Mouse (Mus musculus) right cerebral cortex, postnatal 4 days (tissue): ENCODE measurements at regions not wholly inside any gene's neighbourhood (a gene's known extent, or its start where the extent isn't known, plus 50 kb on each side); places are given as distances from the start of the nearest gene placed in this dataset.

ENCODE experiments used
- DNase-seq: peaks from one replicate; pipeline ENCODE4 v3.0.0-alpha.2; 2022

GRCm38 (mm10) chr13:98579731-98580130 lies 57.5 kb downstream of the Tmem174 start:
- no peak for DNase-seq

DNA sequence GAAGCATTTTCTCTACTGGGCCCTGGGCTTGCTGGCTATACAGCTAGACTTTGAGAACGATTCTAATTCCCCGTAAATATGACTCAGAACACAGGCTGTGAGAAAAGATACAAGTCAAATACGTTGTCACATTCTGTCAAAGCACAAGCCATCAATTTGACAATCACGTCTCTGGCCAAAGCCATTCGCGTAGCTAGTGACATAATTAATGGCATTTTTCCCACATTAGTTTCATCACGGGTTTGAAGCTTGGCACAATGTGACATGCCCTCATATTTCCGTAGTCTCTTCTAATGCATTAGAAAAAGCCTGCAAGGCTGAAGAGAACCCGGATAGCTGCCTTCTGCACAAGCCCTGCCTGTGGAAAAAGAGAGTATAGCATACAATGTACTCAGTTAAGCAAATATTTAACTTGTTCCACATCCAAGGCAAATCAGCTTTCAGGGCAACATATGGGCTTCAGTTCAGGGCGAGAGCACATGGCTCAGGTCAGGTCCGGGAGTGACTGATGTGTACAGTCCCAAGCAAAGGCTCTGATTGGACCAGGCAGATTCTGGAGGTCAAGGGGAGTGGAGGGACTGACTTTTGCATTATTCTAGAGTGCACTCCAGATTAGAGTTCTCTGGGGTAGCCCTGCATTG lies 58.7 kb downstream of the Tmem174 start:
- DNase-seq = no peak

- no peak for DNase-seq
These were observed 61.1 kb downstream of the Tmem174 start for GRCm38 (mm10) chr13:98576061-98576460.

DNA sequence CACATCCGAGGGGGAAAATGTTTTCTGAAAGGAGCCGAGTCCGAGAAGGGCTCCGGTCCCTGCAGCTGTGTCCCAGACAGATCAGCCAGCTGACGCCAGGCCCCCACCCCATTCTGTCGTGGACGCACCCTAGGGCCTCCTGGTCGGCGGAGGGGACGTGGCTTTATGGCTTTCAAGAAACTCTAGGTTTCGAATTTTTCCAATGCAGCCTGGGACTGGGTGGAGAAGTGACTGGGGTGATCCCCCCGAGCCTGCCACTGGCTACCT lies 63.2 kb downstream of the Tmem174 start:
- no peak for DNase-seq

DNA sequence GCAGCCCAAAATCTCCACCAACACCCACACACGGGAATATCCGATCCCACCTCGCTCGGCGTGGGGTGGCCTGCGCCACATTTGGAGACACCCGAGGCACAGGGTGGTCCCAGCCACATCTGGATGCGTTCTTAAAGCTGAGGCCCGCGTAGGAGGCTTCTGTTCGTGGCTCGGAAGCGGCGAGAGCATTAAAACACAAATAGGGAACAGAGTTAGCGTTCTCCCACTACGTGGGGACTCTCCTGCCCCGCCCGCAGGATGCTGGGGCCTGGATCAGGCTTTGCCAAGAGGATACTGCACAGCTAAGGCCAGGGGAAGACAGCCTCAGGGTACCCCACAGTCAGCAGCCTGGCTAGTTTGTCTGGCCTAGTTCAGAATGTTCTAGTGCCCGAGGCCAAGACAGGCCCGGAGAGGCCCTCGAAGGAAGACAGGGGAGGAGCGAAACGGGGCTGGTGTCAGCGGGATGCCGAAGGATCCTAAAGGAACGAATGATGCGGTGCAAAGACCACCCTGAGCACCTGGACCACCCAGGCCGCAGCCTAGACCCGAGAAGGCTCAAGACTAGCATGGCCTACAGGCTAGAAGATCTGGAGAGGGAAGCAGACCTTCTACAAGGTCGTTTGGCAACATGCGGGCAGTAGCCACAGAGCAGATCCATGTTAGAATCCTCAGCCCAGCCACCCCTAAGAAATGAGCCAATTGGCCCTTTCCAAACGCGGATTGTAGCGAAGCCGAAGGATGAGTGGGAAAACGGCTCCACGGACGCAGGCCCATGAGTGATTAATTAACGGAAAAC lies 63.8 kb downstream of the Tmem174 start:
- peak; percentile 30 for DNase-seq

DNA sequence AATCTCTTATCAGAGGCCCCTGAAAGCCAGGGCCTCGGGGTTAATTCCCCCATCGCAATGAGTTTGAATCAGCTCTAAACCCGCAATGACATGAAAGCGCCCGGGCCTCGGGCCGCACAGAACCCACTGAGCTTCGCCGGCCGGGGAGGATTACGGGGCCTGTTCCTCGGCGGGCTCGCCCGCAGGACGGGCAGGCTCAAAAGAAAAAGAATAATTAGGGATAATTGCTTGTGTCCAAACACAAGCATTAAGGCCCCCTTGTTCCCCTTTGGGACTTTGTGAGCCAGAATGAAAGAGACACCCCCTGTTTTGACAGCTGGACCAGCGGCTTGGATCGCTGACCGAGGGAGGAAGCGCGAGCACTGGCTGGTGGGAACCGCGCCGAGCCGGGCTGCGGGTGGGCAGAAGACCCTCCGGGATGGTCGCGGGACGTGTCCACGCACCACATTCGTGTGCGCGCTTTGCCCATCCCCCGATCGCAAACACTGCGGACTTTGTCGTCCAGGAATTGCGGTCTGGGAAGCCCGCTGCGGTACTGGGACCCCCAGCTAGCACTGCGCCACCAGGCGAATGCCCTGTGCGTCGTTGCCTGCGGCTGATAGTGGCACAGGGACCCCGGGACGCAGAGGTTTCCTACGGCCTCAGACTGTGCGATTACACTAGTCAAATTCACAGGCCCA lies 64.5 kb downstream of the Tmem174 start:
- DNase-seq = peak; percentile 31

DNA sequence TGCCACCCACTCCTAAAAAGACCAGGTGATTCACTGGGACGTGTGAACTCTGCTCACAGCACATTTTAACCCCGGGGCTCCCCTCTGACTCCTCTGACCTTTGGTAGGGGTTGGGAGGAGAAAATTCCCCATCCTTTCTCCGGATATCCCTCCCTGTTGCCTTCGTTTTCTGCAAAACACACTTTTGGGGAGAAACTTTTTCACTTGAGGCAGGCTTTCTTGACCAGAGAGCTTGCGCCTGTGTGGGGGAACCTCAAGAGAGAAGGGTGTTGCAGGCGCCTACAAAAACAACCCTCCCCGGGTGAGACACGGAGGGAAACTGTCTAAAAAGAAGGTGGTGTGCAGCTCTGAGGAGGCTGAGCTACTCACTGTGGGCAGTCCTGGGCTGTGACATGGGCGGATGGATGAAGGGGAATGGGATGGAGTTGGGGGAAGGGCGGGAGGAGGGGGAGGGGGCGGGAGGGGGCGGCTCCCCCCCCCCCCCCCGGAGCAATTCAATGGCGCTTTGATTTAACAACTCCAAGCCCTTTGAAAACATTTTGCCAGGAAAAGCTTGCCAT lies 65.1 kb downstream of the Tmem174 start:
- no peak for DNase-seq

DNA sequence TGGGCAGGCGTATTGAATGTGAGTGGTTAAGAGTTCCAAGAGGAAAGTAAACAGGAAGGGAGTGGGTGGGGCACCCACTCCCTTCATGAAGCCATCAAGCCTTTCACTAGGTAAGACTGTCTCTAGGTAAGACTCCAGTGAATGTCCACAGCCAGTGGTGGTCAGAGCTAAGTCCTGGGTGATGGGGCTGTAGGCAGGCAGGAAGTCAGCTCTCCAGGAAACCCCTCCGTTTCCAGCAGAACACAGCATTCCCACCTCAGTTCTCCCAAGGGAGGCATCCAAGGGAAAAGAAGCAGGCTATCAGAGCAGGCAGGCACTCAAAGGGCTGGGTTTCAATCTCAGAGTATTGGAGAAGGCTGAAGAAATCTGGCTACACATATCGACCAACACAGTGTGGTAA lies 66.2 kb downstream of the Tmem174 start:
- no peak for DNase-seq

DNA sequence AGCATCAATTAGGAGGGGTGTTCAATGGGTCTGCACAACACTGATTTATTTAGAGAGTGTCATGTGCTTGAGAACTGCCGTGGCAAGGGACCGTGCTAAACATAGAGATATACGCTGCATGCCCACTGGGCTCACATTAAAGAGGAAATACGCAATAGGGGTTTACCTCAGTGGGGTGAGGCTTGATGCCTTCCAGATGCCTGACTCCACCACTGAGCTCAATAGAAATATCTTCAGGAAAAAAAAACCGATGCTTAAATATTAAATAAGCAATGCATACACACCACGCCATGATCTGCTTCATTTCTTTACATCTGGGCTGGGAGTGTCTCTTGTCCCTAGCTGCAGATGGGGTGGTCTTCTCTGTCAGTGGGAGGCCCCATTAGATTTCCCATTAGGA lies 63.9 kb upstream of the Gm10320 start:
- DNase-seq = no peak

GRCm38 (mm10) chr13:98551471-98552020 lies 59.7 kb upstream of the Gm10320 start:
- DNase-seq = no peak

GRCm38 (mm10) chr13:98547223-98547622 lies 55.4 kb upstream of the Gm10320 start:
- DNase-seq = no peak

DNA sequence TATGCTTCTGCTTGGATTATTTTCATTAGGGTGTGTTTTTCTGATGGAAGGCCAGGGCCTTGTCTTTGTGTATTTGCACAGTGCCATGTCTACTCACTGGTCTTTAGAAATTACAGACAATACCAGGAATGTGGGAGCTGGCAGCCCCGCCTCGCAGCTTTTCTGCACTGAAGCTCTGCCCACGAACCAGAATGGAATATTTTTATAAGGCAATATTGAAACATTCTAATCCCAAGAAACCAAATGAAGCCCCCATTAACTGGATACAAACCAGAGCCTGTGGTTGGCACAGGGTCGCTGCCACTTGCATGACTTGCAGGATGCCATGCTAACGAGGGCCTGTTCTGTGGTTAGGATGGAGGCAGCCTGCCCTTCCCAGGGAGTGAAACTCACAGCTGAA lies 54.3 kb upstream of the Gm10320 start:
- DNase-seq = no peak

DNA sequence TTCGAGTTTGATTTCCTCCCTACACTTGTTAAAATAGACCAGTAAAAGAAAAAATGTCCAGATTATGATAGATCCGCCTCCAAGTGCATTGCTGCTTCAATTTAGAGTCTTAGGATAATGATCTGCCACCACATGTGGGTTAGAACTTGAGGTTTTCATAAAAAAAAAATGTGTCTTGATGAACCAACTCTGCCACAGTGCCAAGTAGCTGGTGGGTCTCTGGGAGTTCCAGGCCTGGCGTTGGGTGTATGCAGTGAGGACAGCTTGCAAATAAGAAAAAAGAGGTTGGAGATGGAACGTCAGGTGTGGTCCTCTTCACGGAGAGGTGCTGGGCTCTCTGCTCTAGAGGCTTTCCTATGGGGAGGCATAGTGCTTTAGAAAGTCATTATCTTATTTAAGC lies 53.6 kb upstream of the Gm10320 start:
- DNase-seq = no peak

- no peak for DNase-seq
These were observed 52.2 kb upstream of the Gm10320 start for GRCm38 (mm10) chr13:98544051-98544450.
